12 mouse cellular contexts compared by ENCODE assay signal in the genomic region with DNA sequence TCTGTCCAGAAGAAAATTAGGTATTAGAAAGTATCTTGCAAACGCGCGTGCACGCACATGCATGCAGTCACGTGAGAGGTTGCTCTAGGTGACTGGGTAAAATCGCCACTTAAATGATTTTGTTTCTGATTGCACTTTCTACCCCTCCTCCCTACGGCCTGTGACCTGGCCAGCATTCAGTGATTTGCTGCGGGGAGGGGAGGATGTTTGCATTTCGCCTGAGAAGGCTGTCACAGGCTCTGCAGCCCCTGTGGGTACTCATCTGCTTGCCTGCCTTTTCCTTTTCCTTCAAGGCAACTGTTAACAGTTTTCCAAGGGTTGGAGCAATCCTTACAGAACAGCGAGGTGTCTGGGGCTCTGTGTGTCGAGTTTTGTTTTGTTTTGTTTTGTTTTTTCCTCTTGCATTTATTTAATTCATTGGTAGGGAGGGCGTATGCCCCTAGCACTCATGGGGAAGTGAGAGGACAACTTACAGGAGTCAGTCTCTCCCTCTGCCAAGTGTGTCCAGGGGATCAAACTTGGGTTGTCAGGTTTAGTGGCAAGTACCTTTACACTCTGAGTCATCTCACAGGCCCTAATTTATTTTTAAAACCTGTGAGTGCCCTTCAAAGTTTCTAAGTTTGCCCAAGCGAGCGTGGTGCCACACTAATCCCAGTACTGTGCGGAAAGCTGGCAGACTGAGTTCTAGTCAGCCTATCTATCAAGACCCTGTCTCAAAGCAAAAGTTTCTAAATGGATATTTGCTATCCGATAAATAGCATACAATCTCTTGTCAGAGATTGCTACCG. TPM values are rescaled to one million over a fixed set of nuclear protein-coding genes. Genes with fewer than 3 reads are reported as not detected.
DNase-seq lines count a peak whose midpoint lies in the region; ATAC-seq and TF ChIP-seq lines count a peak whose summit lies in the region.
"Had no signal": no experiment of that assay in that cellular context is flagged by ENCODE, and none has a peak within 500 bp of the region (broad histone marks: within the 10 kb centered on the region; RNA-seq: fewer than 3 reads in every experiment).

No protein-coding gene starts in this region.

- no peak for TF ChIP-seq RAD21 in CH12.LX (IDR thresholded peaks at IDR 0.05; ENCODE audit: low read depth, low read length)

- peak overlapping the region; percentile 79 for H3K27ac ChIP-seq in kidney, embryonic 14.5 days (ENCODE audit: low read depth, low read length)
- no peak overlapping the region for H3K27ac ChIP-seq in CH12.LX (ENCODE audit: insufficient read depth, low read depth)
- peak overlapping the region; percentile 53 for H3K27ac ChIP-seq in heart, embryonic 16.5 days (ENCODE audit: low read length)
- H3K27ac ChIP-seq: liver, embryonic 12.5 days had no signal

- no peak for TF ChIP-seq POLR2A in CH12.LX (IDR thresholded peaks at IDR 0.05; ENCODE audit: low read depth, low read length)

- no peaks in the 10 kb centered on the region for H3K27me3 ChIP-seq in kidney, embryonic 14.5 days (ENCODE audit: control insufficient read depth, insufficient read depth, low read length)
- H3K27me3 ChIP-seq in CH12.LX (replicated peaks), result no peaks in the 10 kb centered on the region
- no peaks in the 10 kb centered on the region for H3K27me3 ChIP-seq in heart, embryonic 16.5 days (ENCODE audit: control insufficient read depth, insufficient read depth, low read length)

- peak overlapping the region; percentile 30 for H3K4me2 ChIP-seq in kidney, embryonic 14.5 days (replicated peaks; ENCODE audit: low read depth, low read length)
- peak overlapping the region; percentile 72; the same call in 1 of the 2 replicates for H3K4me2 ChIP-seq in CH12.LX (ENCODE audit: insufficient read depth, low read depth, poor library complexity, severe bottlenecking)
- peak overlapping the region; percentile 5; the same call in 1 of the 2 replicates for H3K4me2 ChIP-seq in heart, embryonic 16.5 days (ENCODE audit: low read depth, low read length)
- H3K4me2 ChIP-seq: liver, embryonic 12.5 days had no signal

- TF ChIP-seq CTCF in CH12.LX (conservative IDR thresholded peaks at IDR 0.05 in 1 of 2, IDR thresholded peaks at IDR 0.05 in 1 of 2; ENCODE audit: low read depth in 2 of 2, low read length in 2 of 2), result no peak

- dilution Hi-C loops in CH12.LX (cut with MboI; ENCODE audit: extremely low pct_ligation_motif_present, extremely low pct_unique_long_range_greater_than_20kb, low sequenced_read_pairs), result no loop called here

- no peaks in the 10 kb centered on the region for H3K36me3 ChIP-seq in kidney, embryonic 14.5 days (ENCODE audit: control insufficient read depth, insufficient read depth, low read length)
- H3K36me3 ChIP-seq in CH12.LX (replicated peaks in 1 of 2; ENCODE audit: control insufficient read depth in 1 of 2, insufficient read depth in 1 of 2, low read length in 1 of 2), result no peaks in the 10 kb centered on the region
- H3K36me3 ChIP-seq in heart, embryonic 16.5 days (ENCODE audit: control insufficient read depth, insufficient read depth), result no peaks in the 10 kb centered on the region
- H3K36me3 ChIP-seq: liver, embryonic 12.5 days had no signal

- H3K9ac ChIP-seq in kidney, embryonic 14.5 days (ENCODE audit: low read depth, low read length), result no peak overlapping the region
- H3K9ac ChIP-seq in CH12.LX (ENCODE audit: insufficient read depth, low read depth), result no peak overlapping the region
- peak overlapping the region; percentile 0; the same call in 1 of the 2 replicates for H3K9ac ChIP-seq in heart, embryonic 16.5 days (ENCODE audit: low read length)
- H3K9ac ChIP-seq: liver, embryonic 12.5 days had no signal

- peak; percentile 58 for ATAC-seq in kidney, embryonic 14.5 days (ENCODE audit: low FRiP score, low TSS enrichment)
- ATAC-seq in heart, embryonic 16.5 days (replicated peaks; ENCODE audit: extremely low read depth, insufficient read depth, low FRiP score), result 0 out of 2 replicates have a peak, but pooled peaks have one; percentile 23
- ATAC-seq: liver, embryonic 12.5 days had no signal

- H3K9me3 ChIP-seq in kidney, embryonic 14.5 days (ENCODE audit: control insufficient read depth, low read length), result no peaks in the 10 kb centered on the region
- no peaks in the 10 kb centered on the region for H3K9me3 ChIP-seq in CH12.LX (replicated peaks; ENCODE audit: low read length)
- H3K9me3 ChIP-seq in heart, embryonic 16.5 days (replicated peaks; ENCODE audit: control insufficient read depth, low read length), result no peaks in the 10 kb centered on the region
- H3K9me3 ChIP-seq: liver, embryonic 12.5 days had no signal

- DNase-seq in kidney, postnatal 25 days, result no peak
- peak; percentile 8 for DNase-seq in CH12.LX (ENCODE audit: extremely low read depth)
- DNase-seq in embryo, embryonic 10.5 days (ENCODE audit: low spot score), result peak; percentile 30
- no peak for DNase-seq in adrenal gland, adult 8-10 months
- no peak for DNase-seq in urinary bladder, postnatal 25 days (ENCODE audit: low spot score)
- DNase-seq: cerebellum, adult 11 months; kidney, postnatal 10 days; thymus, adult 18-20 months had no signal

- no peak for TF ChIP-seq EP300 in CH12.LX (IDR thresholded peaks at IDR 0.05; ENCODE audit: low read length)

- WGBS in kidney, embryonic 14.5 days, result 19% methylated on average over 17 of the region's 17 CpGs
- WGBS in heart, embryonic 16.5 days, result 48% methylated on average over 17 of the region's 17 CpGs

- peak overlapping the region; percentile 2; the same call in 1 of the 2 replicates for H3K4me3 ChIP-seq in kidney, embryonic 14.5 days (ENCODE audit: low read length)
- H3K4me3 ChIP-seq in CH12.LX (replicated peaks in 1 of 3; ENCODE audit: low read depth in 2 of 3, low read length in 2 of 3, poor library complexity in 1 of 3), result peak overlapping the region in 1 of 3 experiments; percentile 43
- no peak overlapping the region for H3K4me3 ChIP-seq in heart, embryonic 16.5 days (ENCODE audit: low read length)
- H3K4me3 ChIP-seq: liver, embryonic 12.5 days; myocyte had no signal

- H3K4me1 ChIP-seq in kidney, embryonic 14.5 days (ENCODE audit: control insufficient read depth, insufficient read depth, low read length), result peaks cover 37% of the 10 kb centered on the region
- peaks cover 0 to 43% of the 10 kb centered on the region in 2 experiments; a peak in 2 of 4 replicates for H3K4me1 ChIP-seq in CH12.LX (ENCODE audit: control insufficient read depth in 1 of 2, insufficient read depth in 2 of 2)
- peaks cover 12% of the 10 kb centered on the region for H3K4me1 ChIP-seq in heart, embryonic 16.5 days (ENCODE audit: control insufficient read depth, insufficient read depth, low read length)
- H3K4me1 ChIP-seq: liver, embryonic 12.5 days had no signal

- H3K79me2 ChIP-seq in CH12.LX (replicated peaks; ENCODE audit: control insufficient read depth, extremely low read depth, insufficient read depth, poor library complexity, severe bottlenecking), result no peaks in the 10 kb centered on the region

- in situ Hi-C loops in CH12.LX (cut with MboI; ENCODE audit: low pct_ligation_motif_present, low pct_unique_long_range_greater_than_20kb, low sequenced_read_pairs), result no loop called here

TF ChIP-seq in CH12.LX, 34 proteins besides CTCF, POLR2A, EP300 and RAD21:
- TF ChIP-seq IRF4 (IDR thresholded peaks at IDR 0.05; ENCODE audit: low read depth, low read length) (no peak), HCFC1 (IDR thresholded peaks at IDR 0.05; ENCODE audit: low read depth, low read length) (no peak), JUND (conservative IDR thresholded peaks at IDR 0.05; ENCODE audit: low read depth, low read length) (no peak), BHLHE40 (IDR thresholded peaks at IDR 0.05; ENCODE audit: low read depth, low read length) (peak; percentile 59)

RNA-seq across cellular contexts. Expression of a gene that starts 47.2 kb away (rescaled TPM):
- polyA plus RNA-seq in kidney, embryonic 14.5 days (2014; fragmentation: Nextera tagmentation; extraction: Ambion mirVana), result 61.1 and 64.8 TPM in 2 replicates
- 19.5 and 20.3 TPM in 2 replicates for total RNA-seq in CH12.LX (2012; rRNA removed)
- 20.2 and 23.4 TPM in 2 replicates for total RNA-seq in CH12.LX (2014; rRNA removed)
- 32.9 and 37.3 TPM in 2 replicates for polyA plus RNA-seq in CH12.LX (2012; ENCODE audit: insufficient read length, low read depth)
- polyA plus RNA-seq in heart, embryonic 16.5 days (2015; fragmentation: Nextera tagmentation; extraction: Ambion mirVana), result 57.7 and 57.8 TPM in 2 replicates
- total RNA-seq in adrenal gland, adult 8-10 months (2022), result 10 to 100 TPM; 13.2 to 19.1 (median 18.4) TPM

Comparison
In these comparisons a context has a peak if more than half of its experiments do, and no peak if none do; other contexts are left out.
1. H3K4me2 ChIP-seq: peak in every context shown above with its lines; median percentile 72 in CH12.LX; 30 in kidney, embryonic 14.5 days; 5 in heart, embryonic 16.5 days.
2. DNase-seq: peak in CH12.LX (single experiment) and embryo, embryonic 10.5 days (single experiment); none in kidney, postnatal 25 days (0 of 2), adrenal gland, adult 8-10 months (single experiment) and urinary bladder, postnatal 25 days (single experiment).